Mouse (Mus musculus) embryonic facial prominence, embryonic 11.5 days (tissue): ENCODE results near the gene Slc22a14. TPM values are rescaled to one million over a fixed set of nuclear protein-coding genes. Genes with fewer than 3 reads are reported as not detected.
"Not testable (repeated sequence)": the region's sequence is repeated elsewhere in the genome, so short reads cannot be mapped to it uniquely, and the experiment has no call there.

Experiments used
- ATAC-seq: fragments of 200-750 bp; cut with Nextera tagmentation; replicated peaks from 2 replicates; pipeline ENCODE4 v1.8.0; 2017; ENCODE audit warnings: low read depth; ENCODE audit not compliant: insufficient number of reproducible peaks, low FRiP score, low TSS enrichment
- DNase-seq: peaks from one replicate; pipeline ENCODE4 v3.0.0-alpha.2; 2015; ENCODE audit warnings: low spot score
- H3K27ac ChIP-seq: fragments of 300-500 bp; sonication (generic); replicated peaks from 2 replicates; pipeline ENCODE4 v1.5.1; 2014; ENCODE audit warnings: mild to moderate bottlenecking, low read depth, low read length, control low read depth
- H3K27me3 ChIP-seq: fragments of 300-500 bp; sonication (generic); 2 replicates; pipeline ENCODE4 v1.6.1; 2014; ENCODE audit warnings: mild to moderate bottlenecking, low read length, moderate library complexity, mixed read lengths; ENCODE audit not compliant: control insufficient read depth, insufficient read depth
- H3K36me3 ChIP-seq: fragments of 300-500 bp; sonication (generic); replicated peaks from 2 replicates; pipeline ENCODE4 v1.6.1; 2014; ENCODE audit warnings: low read depth, mild to moderate bottlenecking, low read length, moderate library complexity, mixed read lengths; ENCODE audit not compliant: control insufficient read depth, insufficient read depth
- H3K4me1 ChIP-seq: fragments of 300-500 bp; sonication (generic); 2 replicates; pipeline ENCODE4 v1.6.1; 2014; ENCODE audit warnings: low read length, mixed read lengths; ENCODE audit not compliant: control insufficient read depth, insufficient read depth
- H3K4me2 ChIP-seq: fragments of 300-500 bp; sonication (generic); 2 replicates; pipeline ENCODE4 v1.6.1; 2014; ENCODE audit warnings: low read depth, mild to moderate bottlenecking, control low read depth, low read length, moderate library complexity
- H3K4me3 ChIP-seq: fragments of 300-500 bp; sonication (generic); 2 replicates; pipeline ENCODE4 v1.5.1; 2014; ENCODE audit warnings: low read depth, low read length, control low read depth
- H3K9ac ChIP-seq: fragments of 300-500 bp; sonication (generic); replicated peaks from 2 replicates; pipeline ENCODE4 v1.6.1; 2014; ENCODE audit warnings: mild to moderate bottlenecking, control low read depth, low read length
- H3K9me3 ChIP-seq: fragments of 300-500 bp; sonication (generic); replicated peaks from 2 replicates; pipeline ENCODE4 v1.6.1; 2016; ENCODE audit warnings: mild to moderate bottlenecking, low read length, inconsistent platforms, mixed read lengths; ENCODE audit not compliant: control insufficient read depth
- WGBS: fragments of 180-500 bp; shearing (Covaris S2); extraction: QIAGEN DNeasy Blood & Tissue Kit; methylation state at CpG from one replicate; pipeline ENCODE4 v1.1.7; 2014; 5-methylcytosine and 5-hydroxymethylcytosine counted together
- polyA plus RNA-seq: library from polyadenylated mRNA; unstranded; fragments of >200 nt; fragmentation: Nextera tagmentation; extraction: Ambion mirVana; gene quantifications from 2 replicates; pipeline ENCODE4 v1.2.1, GENCODE M21; 2014

Slc22a14 gene
- polyA plus RNA-seq, 1 experiment from 2014 or later, result not detected

- no peaks in the 10 kb centered on the region for H3K27me3 ChIP-seq
- no peak overlapping the region for H3K4me2 ChIP-seq
- no peaks in the 10 kb centered on the region for H3K36me3 ChIP-seq
- ATAC-seq, result no peak
- no peak for DNase-seq
- H3K9ac ChIP-seq, result no peak overlapping the region
- H3K4me1 ChIP-seq, result no peaks in the 10 kb centered on the region
- WGBS, result 92% methylated on average over 5 of the region's 5 CpGs
- no peaks in the 10 kb centered on the region for H3K9me3 ChIP-seq
- H3K4me3 ChIP-seq, result no peak overlapping the region
- no peak overlapping the region for H3K27ac ChIP-seq
Measured at GRCm38 (mm10) chr9:119280894-119281682, 84.3 kb downstream of the Slc22a14 start.

- no peaks in the 10 kb centered on the region for H3K4me1 ChIP-seq
- no peak overlapping the region for H3K27ac ChIP-seq
- 98% methylated on average over 5 of the region's 5 CpGs for WGBS
- no peak overlapping the region for H3K9ac ChIP-seq
- H3K27me3 ChIP-seq, result no peaks in the 10 kb centered on the region
- no peak for ATAC-seq
- DNase-seq, result no peak
- H3K36me3 ChIP-seq, result no peaks in the 10 kb centered on the region; the same call in 1 of the 2 replicates
- H3K9me3 ChIP-seq, result no peaks in the 10 kb centered on the region
- H3K4me3 ChIP-seq, result no peak overlapping the region
- H3K4me2 ChIP-seq, result no peak overlapping the region
Measured at GRCm38 (mm10) chr9:119278031-119278430, 87.3 kb downstream of the Slc22a14 start.

- ATAC-seq, result no peak
- WGBS, result 86% methylated on average over 6 of the region's 7 CpGs
- Histone ChIP-seq H3K4me2 (no peak overlapping the region), H3K4me1 (no peaks in the 10 kb centered on the region), H3K27ac (no peak overlapping the region), H3K9me3 (no peaks in the 10 kb centered on the region), H3K9ac (no peak overlapping the region), H3K27me3 (no peaks in the 10 kb centered on the region), H3K4me3 (no peak overlapping the region), H3K36me3 (no peaks in the 10 kb centered on the region; the same call in 1 of the 2 replicates)
- no peak for DNase-seq
Measured at GRCm38 (mm10) chr9:119276321-119276720, 89.0 kb downstream of the Slc22a14 start.

GRCm38 (mm10) chr9:119274814-119275213 is 90.5 kb downstream of the Slc22a14 start:
- not testable (repeated sequence) for H3K4me2 ChIP-seq, ATAC-seq, H3K4me1 ChIP-seq, DNase-seq, H3K27me3 ChIP-seq, H3K36me3 ChIP-seq, H3K9me3 ChIP-seq, H3K9ac ChIP-seq, H3K4me3 ChIP-seq, H3K27ac ChIP-seq
- WGBS, result 94% methylated on average over 5 of the region's 5 CpGs

GRCm38 (mm10) chr9:119271496-119271895 is 93.9 kb downstream of the Slc22a14 start:
- ATAC-seq, result no peak
- H3K4me3 ChIP-seq, result no peak overlapping the region

GRCm38 (mm10) chr9:119268588-119269145 is 96.7 kb downstream of the Slc22a14 start:
- 95% methylated on average over 11 of the region's 11 CpGs for WGBS
- DNase-seq, result no peak
- no peak overlapping the region for H3K9ac ChIP-seq
- H3K27ac ChIP-seq, result no peak overlapping the region
- no peak overlapping the region for H3K4me2 ChIP-seq
- H3K4me1 ChIP-seq, result no peaks in the 10 kb centered on the region
- H3K36me3 ChIP-seq, result no peaks in the 10 kb centered on the region; the same call in 1 of the 2 replicates
- no peak for ATAC-seq
- no peak overlapping the region for H3K4me3 ChIP-seq
- no peaks in the 10 kb centered on the region for H3K27me3 ChIP-seq
- no peaks in the 10 kb centered on the region for H3K9me3 ChIP-seq

More at GRCm38 (mm10) chr9:119271496-119271895, 93.9 kb downstream of the Slc22a14 start:
- no peak for DNase-seq
- no peaks in the 10 kb centered on the region; the same call in 1 of the 2 replicates for H3K36me3 ChIP-seq
- H3K9me3 ChIP-seq, result no peaks in the 10 kb centered on the region
- H3K27ac ChIP-seq, result no peak overlapping the region
- H3K9ac ChIP-seq, result no peak overlapping the region
- H3K4me1 ChIP-seq, result no peaks in the 10 kb centered on the region
- H3K4me2 ChIP-seq, result no peak overlapping the region
- 86% methylated on average over 4 of the region's 4 CpGs for WGBS
- no peaks in the 10 kb centered on the region for H3K27me3 ChIP-seq

GRCm38 (mm10) chr9:119268120-119268519 is 97.2 kb downstream of the Slc22a14 start:
- H3K4me2 ChIP-seq, result no peak overlapping the region
- no peak overlapping the region for H3K9ac ChIP-seq
- DNase-seq (no peak), ATAC-seq (no peak)
- no peaks in the 10 kb centered on the region for H3K4me1 ChIP-seq
- no peaks in the 10 kb centered on the region for H3K9me3 ChIP-seq
- H3K27ac ChIP-seq, result no peak overlapping the region
- no peaks in the 10 kb centered on the region for H3K27me3 ChIP-seq
- H3K4me3 ChIP-seq, result no peak overlapping the region
- WGBS, result 88% methylated on average over 6 of the region's 6 CpGs
- no peaks in the 10 kb centered on the region for H3K36me3 ChIP-seq

- not testable (repeated sequence) for H3K9ac ChIP-seq, H3K4me2 ChIP-seq, ATAC-seq, H3K9me3 ChIP-seq, H3K27ac ChIP-seq, H3K27me3 ChIP-seq, H3K4me3 ChIP-seq, H3K4me1 ChIP-seq, DNase-seq, H3K36me3 ChIP-seq
- 92% methylated on average over 5 of the region's 5 CpGs for WGBS
Measured at GRCm38 (mm10) chr9:119266121-119266395, 99.3 kb downstream of the Slc22a14 start.
